Mouse (Mus musculus) brain, embryonic 18.5 days (tissue): ENCODE measurements around the gene Fmo9.

Source experiments
- DNase-seq: peaks from one replicate; pipeline ENCODE4 v3.0.0-alpha.2; 2012; ENCODE audit warnings: low read depth, low spot score

Gene Fmo9

GRCm38 (mm10) chr1:166681745-166682144, at the start of gene Fmo9:
TSS of gene Fmo9 (minus strand) at chr1:166681845.
- no peak for DNase-seq

GRCm38 (mm10) chr1:166730886-166731285, 49.2 kb upstream of the Fmo9 start:
- DNase-seq: no peak

DNA sequence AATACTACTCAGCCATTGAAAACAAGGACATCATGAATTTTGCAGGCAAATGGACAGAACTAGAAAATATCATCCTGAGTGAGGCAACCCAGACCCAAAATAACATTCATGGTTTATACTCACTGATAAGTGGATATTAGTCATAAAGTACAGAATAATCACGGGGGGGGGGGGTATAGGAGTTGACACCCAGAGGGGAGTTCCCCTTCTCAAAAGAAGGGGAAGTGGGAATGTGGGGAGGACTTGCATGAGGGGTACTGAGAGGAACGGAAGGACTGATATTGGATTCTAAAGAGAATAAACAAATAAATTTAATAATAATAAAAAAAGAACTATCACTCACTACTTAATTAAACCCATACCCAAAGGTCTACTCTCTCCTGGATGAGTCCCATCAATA, 48.6 kb upstream of the Fmo9 start:
- no peak for DNase-seq

GRCm38 (mm10) chr1:166710861-166711260, 29.2 kb upstream of the Fmo9 start:
- DNase-seq: no peak

DNA sequence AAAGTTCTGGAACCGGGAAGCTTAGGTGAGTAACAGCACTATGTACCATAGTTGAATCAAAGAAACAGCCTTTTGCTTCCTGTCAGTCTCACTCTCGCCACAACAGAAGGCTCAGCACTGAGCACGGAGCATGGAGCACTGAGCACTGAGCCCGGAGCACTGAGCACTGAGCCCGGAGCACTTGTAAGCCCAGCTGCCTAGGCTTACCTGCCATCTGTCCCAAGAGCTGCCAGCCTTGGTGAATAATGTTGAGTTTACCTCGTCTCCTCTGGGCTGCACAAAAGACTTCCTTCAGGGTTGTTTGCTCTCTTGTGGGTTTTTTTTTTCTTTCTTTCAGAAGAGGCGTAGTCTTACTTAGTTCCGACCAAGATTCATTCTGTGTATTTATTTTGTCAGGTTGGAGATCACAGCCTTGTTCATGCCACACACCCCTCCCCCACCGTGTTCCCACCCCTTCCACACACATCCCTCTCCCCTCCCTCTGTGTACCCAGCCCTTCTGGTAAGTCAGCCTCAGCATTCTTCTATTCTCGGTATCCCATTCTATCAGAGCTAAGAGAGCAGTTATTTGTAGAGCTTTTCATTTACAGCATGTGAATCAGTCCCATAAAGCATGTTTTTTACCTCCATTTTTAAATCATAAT, 20.7 kb upstream of the Fmo9 start:
- no peak for DNase-seq

DNA sequence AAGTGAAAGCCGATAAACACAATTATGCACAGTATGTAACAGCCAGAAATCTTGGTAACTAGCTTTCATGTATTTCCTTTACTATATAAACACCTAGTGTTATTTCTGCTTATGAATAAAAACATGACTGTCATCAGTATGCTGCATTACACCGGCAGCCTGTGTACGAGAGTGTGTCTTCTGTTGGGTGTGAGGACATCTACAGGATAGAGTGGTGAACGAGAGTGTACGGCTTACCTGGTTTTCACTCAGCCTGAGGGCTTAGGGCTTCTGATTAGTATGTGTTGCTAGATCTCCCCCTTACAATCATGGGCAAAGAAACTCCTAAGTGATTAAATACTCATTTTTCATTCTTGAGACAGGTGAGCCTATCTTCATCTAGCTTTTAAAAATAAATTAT, 12.4 kb downstream of the Fmo9 start:
- DNase-seq: no peak

DNA sequence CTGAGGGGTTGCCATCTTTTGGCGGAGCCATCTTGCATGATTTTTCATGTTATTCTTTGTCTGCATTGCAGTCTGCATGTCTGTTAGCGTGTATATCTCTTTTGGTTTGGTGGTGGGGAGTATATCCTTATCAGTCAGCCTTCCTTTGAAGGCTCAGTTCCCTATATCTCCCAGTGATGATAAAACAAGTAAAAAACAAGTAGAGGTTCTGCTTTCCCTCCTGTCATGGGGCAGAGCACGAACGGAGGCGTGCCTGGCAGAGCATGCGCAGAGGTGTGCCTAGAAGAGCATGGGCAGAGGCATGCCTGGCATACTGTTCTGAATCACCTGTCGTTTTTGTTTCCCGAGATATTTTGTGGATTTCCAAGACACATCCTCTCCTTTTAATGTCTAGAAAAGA, 20.8 kb downstream of the Fmo9 start:
- no peak for DNase-seq

DNA sequence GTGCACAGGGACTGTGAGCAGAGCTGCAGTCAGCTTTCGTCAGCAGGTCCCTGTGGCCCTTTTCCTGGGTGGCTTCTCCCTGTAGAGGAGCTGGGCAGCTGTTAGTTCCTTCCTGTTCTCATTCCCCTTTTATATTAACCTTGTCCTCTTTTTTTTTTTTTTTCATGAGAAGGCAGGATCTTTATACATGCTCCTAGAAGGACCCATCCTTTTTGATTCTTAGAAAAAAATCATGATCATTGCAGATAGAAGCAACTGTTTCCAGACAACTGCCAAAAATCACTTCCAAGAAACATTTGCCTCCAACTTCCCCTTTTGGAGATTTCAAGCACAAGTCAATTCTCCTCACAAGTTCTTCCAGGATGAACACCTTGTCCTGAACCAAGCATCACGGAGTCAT, 34.1 kb downstream of the Fmo9 start, which contains the start of gene Gm4847:
Gm4847 (minus strand) TSS at position 101 of the 400 bp plus-strand sequence.
- DNase-seq: no peak
